ENCODE assay signal across 9 mouse cellular contexts in genomic region chr2:161107236-161107635, GRCm38 (mm10). TPM values are rescaled to one million over a fixed set of nuclear protein-coding genes. Genes with fewer than 3 reads are reported as not detected.
DNase-seq lines count a peak whose midpoint lies in the region; ATAC-seq and TF ChIP-seq lines count a peak whose summit lies in the region.
"Had no signal": no experiment of that assay in that cellular context is flagged by ENCODE, and none has a peak within 500 bp of the region (broad histone marks: within the 10 kb centered on the region; RNA-seq: fewer than 3 reads in every experiment).

No protein-coding gene starts in this region.

- 91% methylated on average over 2 of the region's 2 CpGs for WGBS in kidney, embryonic 15.5 days
- 67% methylated on average over 2 of the region's 2 CpGs for WGBS in hindbrain, embryonic 13.5 days
- WGBS in midbrain, embryonic 15.5 days: 70% methylated on average over 2 of the region's 2 CpGs

- H3K36me3 ChIP-seq in kidney, embryonic 15.5 days: 0 out of 2 replicates have a peak, but pooled peaks cover 6% of the 10 kb centered on the region
- 0 out of 2 replicates have a peak, but pooled peaks cover 3% of the 10 kb centered on the region for H3K36me3 ChIP-seq in hindbrain, embryonic 13.5 days
- H3K36me3 ChIP-seq in midbrain, embryonic 15.5 days (replicated peaks): no peaks in the 10 kb centered on the region

- peak overlapping the region; percentile 62 for H3K4me2 ChIP-seq in kidney, embryonic 15.5 days
- H3K4me2 ChIP-seq in hindbrain, embryonic 13.5 days: peak overlapping the region; percentile 67
- H3K4me2 ChIP-seq in midbrain, embryonic 15.5 days: peak overlapping the region; percentile 62

- H3K9ac ChIP-seq in kidney, embryonic 15.5 days: peak overlapping the region; percentile 98; the same call in 1 of the 2 replicates
- H3K9ac ChIP-seq in hindbrain, embryonic 13.5 days: peak overlapping the region; percentile 95; the same call in 1 of the 2 replicates
- H3K9ac ChIP-seq in midbrain, embryonic 15.5 days: 0 out of 2 replicates have a peak overlapping the region, but pooled peaks have one; percentile 89

- no peak for ATAC-seq in kidney, embryonic 15.5 days (replicated peaks; ENCODE audit: low FRiP score)
- no peak for ATAC-seq in hindbrain, embryonic 13.5 days (ENCODE audit: low FRiP score)
- ATAC-seq in midbrain, embryonic 15.5 days (replicated peaks): no peak

- no peak overlapping the region for H3K27ac ChIP-seq in kidney, embryonic 15.5 days
- H3K27ac ChIP-seq in hindbrain, embryonic 13.5 days: no peak overlapping the region; the same call in 1 of the 2 replicates
- H3K27ac ChIP-seq in midbrain, embryonic 15.5 days: no peak overlapping the region; the same call in 1 of the 2 replicates

- H3K27me3 ChIP-seq in kidney, embryonic 15.5 days: no peaks in the 10 kb centered on the region
- H3K27me3 ChIP-seq in hindbrain, embryonic 13.5 days: no peaks in the 10 kb centered on the region
- no peaks in the 10 kb centered on the region for H3K27me3 ChIP-seq in midbrain, embryonic 15.5 days (replicated peaks)

- TF ChIP-seq CTCF in brain, embryonic 14.5 days (IDR thresholded peaks at IDR 0.05; ENCODE audit: borderline replicate concordance, extremely low read depth, insufficient read depth, insufficient read length): no peak

- peaks cover 27% of the 10 kb centered on the region for H3K4me1 ChIP-seq in kidney, embryonic 15.5 days
- peaks cover 45% of the 10 kb centered on the region for H3K4me1 ChIP-seq in hindbrain, embryonic 13.5 days (replicated peaks)
- H3K4me1 ChIP-seq in midbrain, embryonic 15.5 days: peaks cover 30% of the 10 kb centered on the region

- H3K4me3 ChIP-seq in kidney, embryonic 15.5 days (replicated peaks): peak overlapping the region; percentile 97
- peak overlapping the region; percentile 95 for H3K4me3 ChIP-seq in hindbrain, embryonic 13.5 days
- peak overlapping the region; percentile 77 for H3K4me3 ChIP-seq in midbrain, embryonic 15.5 days

- TF ChIP-seq POLR2A in brain, embryonic 14.5 days (IDR thresholded peaks at IDR 0.05; ENCODE audit: borderline replicate concordance, extremely low read depth, insufficient read depth, insufficient read length, poor library complexity, severe bottlenecking): no peak

- H3K9me3 ChIP-seq in kidney, embryonic 15.5 days (replicated peaks): no peaks in the 10 kb centered on the region
- H3K9me3 ChIP-seq in hindbrain, embryonic 13.5 days: no peaks in the 10 kb centered on the region
- no peaks in the 10 kb centered on the region for H3K9me3 ChIP-seq in midbrain, embryonic 15.5 days

- no peak for DNase-seq in kidney, postnatal 4 days
- DNase-seq in brain, embryonic 14.5 days (ENCODE audit: low read depth): peak; percentile 79
- DNase-seq in adrenal gland, postnatal 25 days: no peak
- no peak for DNase-seq in embryo, embryonic 11 days
- no peak for DNase-seq in left cerebral cortex, adult 11 months (ENCODE audit: low spot score)
- DNase-seq: lung, postnatal 36 days had no signal

RNA-seq across cellular contexts. Expression of gene Chd6, which starts 1.6 kb away (rescaled TPM):
- 31.2 and 32.9 TPM in 2 replicates for polyA plus RNA-seq in kidney, embryonic 15.5 days (2015; fragmentation: Nextera tagmentation; extraction: Ambion mirVana)
- 34.5 and 41.5 TPM in 2 replicates for polyA plus RNA-seq in brain, embryonic 14.5 days (2012; rRNA removed)
- polyA plus RNA-seq in hindbrain, embryonic 13.5 days (2015; fragmentation: Nextera tagmentation; extraction: Ambion mirVana): 38.5 and 40.2 TPM in 2 replicates
- 36.9 and 40.8 TPM in 2 replicates for polyA plus RNA-seq in midbrain, embryonic 15.5 days (2015; fragmentation: Nextera tagmentation; extraction: Ambion mirVana)
- total RNA-seq in adrenal gland, postnatal 25 days (2021): 51.7 and 52.7 TPM in 2 replicates
